Comparison of ENCODE assay signal across 9 mouse cellular contexts in the genomic region with DNA sequence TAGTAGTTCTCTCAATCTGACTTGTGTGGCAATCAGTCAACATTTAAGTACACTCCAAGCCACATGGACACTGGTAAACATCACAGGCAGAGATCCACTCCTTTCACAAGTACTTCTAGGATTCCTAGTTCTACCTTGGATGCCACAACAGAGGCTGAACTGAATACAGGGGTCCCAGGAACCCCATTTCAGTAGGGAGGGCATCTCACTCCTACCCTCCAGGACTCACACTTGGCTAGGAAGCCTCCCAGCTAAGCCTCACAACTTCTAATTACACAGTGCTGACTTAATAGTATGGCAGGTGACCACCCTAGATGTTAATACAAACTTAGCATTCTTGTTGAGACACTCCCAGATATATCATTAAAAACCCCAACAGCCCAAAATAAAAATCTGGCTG. TPM values are rescaled to one million over a fixed set of nuclear protein-coding genes. Genes with fewer than 3 reads are reported as not detected.
DNase-seq lines count a peak whose midpoint lies in the region; ATAC-seq lines count a peak whose summit lies in the region.
"Had no signal": no experiment of that assay in that cellular context is flagged by ENCODE, and none has a peak within 500 bp of the region (broad histone marks: within the 10 kb centered on the region; RNA-seq: fewer than 3 reads in every experiment).

No protein-coding gene starts in this region.

- peak overlapping the region; percentile 98 for H3K4me3 ChIP-seq in kidney, embryonic 14.5 days (ENCODE audit: low read length)
- H3K4me3 ChIP-seq in brown adipose tissue, adult 24 weeks (ENCODE audit: insufficient read depth, low read depth, low read length): peak overlapping the region; percentile 87; the same call in 1 of the 2 replicates
- H3K4me3 ChIP-seq in hindbrain, embryonic 14.5 days (replicated peaks; ENCODE audit: low read length): peak overlapping the region; percentile 97
- peak overlapping the region; percentile 98 for H3K4me3 ChIP-seq in midbrain, embryonic 12.5 days

- H3K36me3 ChIP-seq in kidney, embryonic 14.5 days (ENCODE audit: control insufficient read depth, insufficient read depth, low read length): peaks cover 15% of the 10 kb centered on the region; the same call in 1 of the 2 replicates
- H3K36me3 ChIP-seq in hindbrain, embryonic 14.5 days (replicated peaks; ENCODE audit: control insufficient read depth, insufficient read depth): peaks cover 23% of the 10 kb centered on the region
- H3K36me3 ChIP-seq in midbrain, embryonic 12.5 days: peaks cover 10% of the 10 kb centered on the region

- H3K27ac ChIP-seq in kidney, embryonic 14.5 days (ENCODE audit: low read depth, low read length): no peak overlapping the region
- H3K27ac ChIP-seq in brown adipose tissue, adult 24 weeks (replicated peaks; ENCODE audit: low read depth, low read length): no peak overlapping the region
- H3K27ac ChIP-seq in hindbrain, embryonic 14.5 days: no peak overlapping the region
- H3K27ac ChIP-seq in midbrain, embryonic 12.5 days (replicated peaks): no peak overlapping the region

- peaks cover 15% of the 10 kb centered on the region for H3K4me1 ChIP-seq in kidney, embryonic 14.5 days (ENCODE audit: control insufficient read depth, insufficient read depth, low read length)
- H3K4me1 ChIP-seq in brown adipose tissue, adult 24 weeks (ENCODE audit: control insufficient read depth, insufficient read depth, insufficient read length, low read length): peaks cover 13% of the 10 kb centered on the region; the same call in 1 of the 2 replicates
- H3K4me1 ChIP-seq in hindbrain, embryonic 14.5 days (replicated peaks; ENCODE audit: control insufficient read depth, insufficient read depth, low read length): peaks cover 25% of the 10 kb centered on the region
- peaks cover 27% of the 10 kb centered on the region for H3K4me1 ChIP-seq in midbrain, embryonic 12.5 days

- ATAC-seq in kidney, embryonic 14.5 days (ENCODE audit: low FRiP score, low TSS enrichment): no peak
- no peak for ATAC-seq in hindbrain, embryonic 14.5 days (ENCODE audit: low FRiP score)
- no peak for ATAC-seq in midbrain, embryonic 12.5 days (ENCODE audit: low FRiP score, low read depth)

- H3K4me2 ChIP-seq in kidney, embryonic 14.5 days (replicated peaks; ENCODE audit: low read depth, low read length): peak overlapping the region; percentile 73
- peak overlapping the region; percentile 95 for H3K4me2 ChIP-seq in hindbrain, embryonic 14.5 days (replicated peaks)
- H3K4me2 ChIP-seq in midbrain, embryonic 12.5 days (replicated peaks): peak overlapping the region; percentile 96

- no peak for DNase-seq in kidney, adult 18-20 months
- no peak for DNase-seq in hindbrain, embryonic 14.5 days (ENCODE audit: low spot score)
- DNase-seq in urinary bladder, postnatal 4 days (ENCODE audit: low spot score in 2 of 2): no peak
- no peak for DNase-seq in gastrocnemius, adult 18-20 months (ENCODE audit: low spot score)
- DNase-seq in left cerebral cortex, adult 11 months (ENCODE audit: low spot score): no peak
- DNase-seq: cerebellum, adult 2 months had no signal

- H3K9ac ChIP-seq in kidney, embryonic 14.5 days (ENCODE audit: low read depth, low read length): peak overlapping the region; percentile 94; the same call in 1 of the 2 replicates
- H3K9ac ChIP-seq in hindbrain, embryonic 14.5 days: no peak overlapping the region
- H3K9ac ChIP-seq in midbrain, embryonic 12.5 days (replicated peaks): peak overlapping the region; percentile 92; the same call in 1 of the 2 replicates

- no peaks in the 10 kb centered on the region for H3K9me3 ChIP-seq in kidney, embryonic 14.5 days (ENCODE audit: control insufficient read depth, low read length)
- H3K9me3 ChIP-seq in hindbrain, embryonic 14.5 days (ENCODE audit: control insufficient read depth, low read length): no peaks in the 10 kb centered on the region
- no peaks in the 10 kb centered on the region for H3K9me3 ChIP-seq in midbrain, embryonic 12.5 days

- no peaks in the 10 kb centered on the region for H3K27me3 ChIP-seq in kidney, embryonic 14.5 days (ENCODE audit: control insufficient read depth, insufficient read depth, low read length)
- H3K27me3 ChIP-seq in hindbrain, embryonic 14.5 days (ENCODE audit: control insufficient read depth, insufficient read depth, low read length): no peaks in the 10 kb centered on the region
- no peaks in the 10 kb centered on the region for H3K27me3 ChIP-seq in midbrain, embryonic 12.5 days

RNA-seq across cellular contexts. Expression of a gene that starts 6.7 kb away (rescaled TPM):
- polyA plus RNA-seq in kidney, embryonic 14.5 days (2014; fragmentation: Nextera tagmentation; extraction: Ambion mirVana): 74.4 and 93.3 TPM in 2 replicates
- polyA plus RNA-seq in brown adipose tissue, adult 24 weeks (2012; ENCODE audit: insufficient read depth, insufficient read length, missing spikeins): 22.5 and 24.0 TPM in 2 replicates
- 74.8 and 78.9 TPM in 2 replicates for polyA plus RNA-seq in hindbrain, embryonic 14.5 days (2014; fragmentation: Nextera tagmentation; extraction: Ambion mirVana)
- 77.3 and 82.3 TPM in 2 replicates for polyA plus RNA-seq in midbrain, embryonic 12.5 days (2016; fragmentation: Nextera tagmentation; extraction: Ambion mirVana)
- total RNA-seq in gastrocnemius, adult 18-20 months (2021): 10 to 100 TPM; 31.4 to 38.1 TPM

RNA-seq across cellular contexts. Expression of a gene that starts 20.0 kb away (rescaled TPM):
- polyA plus RNA-seq in kidney, embryonic 14.5 days (2014; fragmentation: Nextera tagmentation; extraction: Ambion mirVana): 1.0 and 1.6 TPM in 2 replicates
- polyA plus RNA-seq in brown adipose tissue, adult 24 weeks (2012; ENCODE audit: insufficient read depth, insufficient read length, missing spikeins): 1.1 and 5.7 TPM in 2 replicates
- 0.27 and 0.37 TPM in 2 replicates for polyA plus RNA-seq in hindbrain, embryonic 14.5 days (2014; fragmentation: Nextera tagmentation; extraction: Ambion mirVana)
- polyA plus RNA-seq in midbrain, embryonic 12.5 days (2016; fragmentation: Nextera tagmentation; extraction: Ambion mirVana): 0.30 and 0.45 TPM in 2 replicates
- total RNA-seq in gastrocnemius, adult 18-20 months (2021): 100 to 1,000 TPM; 401 to 487 TPM

RNA-seq across cellular contexts. Expression of a gene that starts 20.4 kb away (rescaled TPM):
- 0.41 and 0.74 TPM in 2 replicates for polyA plus RNA-seq in kidney, embryonic 14.5 days (2014; fragmentation: Nextera tagmentation; extraction: Ambion mirVana)
- polyA plus RNA-seq in brown adipose tissue, adult 24 weeks (2012; ENCODE audit: insufficient read depth, insufficient read length, missing spikeins): not detected in 2 replicates
- polyA plus RNA-seq in hindbrain, embryonic 14.5 days (2014; fragmentation: Nextera tagmentation; extraction: Ambion mirVana): 121 and 137 TPM in 2 replicates
- 62.6 and 63.4 TPM in 2 replicates for polyA plus RNA-seq in midbrain, embryonic 12.5 days (2016; fragmentation: Nextera tagmentation; extraction: Ambion mirVana)
- under 1 TPM in 1 of 2 experiments, not detected in 1; 0.21 TPM for total RNA-seq in gastrocnemius, adult 18-20 months (2021)

RNA-seq across cellular contexts. Expression of a gene that starts 54.6 kb away (rescaled TPM):
- polyA plus RNA-seq in kidney, embryonic 14.5 days (2014; fragmentation: Nextera tagmentation; extraction: Ambion mirVana): 5.0 and 9.3 TPM in 2 replicates
- 70.9 and 77.8 TPM in 2 replicates for polyA plus RNA-seq in brown adipose tissue, adult 24 weeks (2012; ENCODE audit: insufficient read depth, insufficient read length, missing spikeins)
- 16.3 and 18.7 TPM in 2 replicates for polyA plus RNA-seq in hindbrain, embryonic 14.5 days (2014; fragmentation: Nextera tagmentation; extraction: Ambion mirVana)
- polyA plus RNA-seq in midbrain, embryonic 12.5 days (2016; fragmentation: Nextera tagmentation; extraction: Ambion mirVana): 11.2 and 13.0 TPM in 2 replicates
- total RNA-seq in gastrocnemius, adult 18-20 months (2021): 10 to 100 TPM; 76.5 TPM

Comparison
In these comparisons a context has a peak if more than half of its experiments do, and no peak if none do; other contexts are left out.
1. RNA of a gene that starts 20.4 kb away (polyA plus RNA-seq): 121 to 137 TPM in hindbrain, embryonic 14.5 days and 62.6 to 63.4 TPM in midbrain, embryonic 12.5 days; 0.41 to 0.74 TPM in kidney, embryonic 14.5 days and not detected in brown adipose tissue, adult 24 weeks; every median in the first group is over 10 times any median in the second.
2. Peak in every context shown above with its lines, with median percentiles within 50 percentile points of each other: H3K4me2 ChIP-seq and H3K4me3 ChIP-seq.